Mouse (Mus musculus) ES-E14 (cell line): ENCODE data around the gene Sod1. TPM values are rescaled to one million over a fixed set of nuclear protein-coding genes. Genes with fewer than 3 reads are reported as not detected.
"Not testable (repeated sequence)": the region's sequence is repeated elsewhere in the genome, so short reads cannot be mapped to it uniquely, and the experiment has no call there.

Source experiments
- DNase-seq: peaks from one replicate; pipeline ENCODE4 v3.0.0-alpha.2; 2013; ENCODE audit warnings: low read depth, low spot score
- H3K27ac ChIP-seq: 2 replicates; pipeline ENCODE4 v1.5.1; 2012; ENCODE audit warnings: low read depth, mild to moderate bottlenecking, low read length, moderate library complexity, mixed read lengths; ENCODE audit not compliant: poor library complexity, insufficient read depth, severe bottlenecking
- H3K36me3 ChIP-seq: 2 replicates; pipeline ENCODE4 v1.6.1; 2012; ENCODE audit warnings: mild to moderate bottlenecking, low read length, moderate library complexity, mixed read lengths; ENCODE audit not compliant: control insufficient read depth, poor library complexity, insufficient read depth, severe bottlenecking
- H3K4me1 ChIP-seq, 2 experiments: fragments of 150-350 bp in 1 of 2; sonication (generic) in 1 of 2; 2 replicates each; pipeline ENCODE4 v1.6.1; 2012; ENCODE audit warnings: low read length in 2 of 2, mild to moderate bottlenecking in 1 of 2, mixed read lengths in 1 of 2; ENCODE audit not compliant: control insufficient read depth in 2 of 2, insufficient read depth in 2 of 2, poor library complexity in 1 of 2
- H3K4me3 ChIP-seq, 2 experiments: fragments of 150-350 bp in 1 of 2; sonication (generic) in 1 of 2; 2 replicates each; pipeline ENCODE4 v1.5.1; 2012; ENCODE audit warnings: low read length in 2 of 2, low read depth in 1 of 2, mild to moderate bottlenecking in 1 of 2, mixed read lengths in 1 of 2; ENCODE audit not compliant: insufficient read depth in 1 of 2, poor library complexity in 1 of 2, severe bottlenecking in 1 of 2
- H3K9ac ChIP-seq: 2 replicates; pipeline ENCODE4 v1.6.1; 2012; ENCODE audit warnings: low read depth, mild to moderate bottlenecking, low read length, mixed read lengths; ENCODE audit not compliant: poor library complexity, insufficient read depth, severe bottlenecking
- H3K9me3 ChIP-seq: fragments of 150-350 bp; sonication (generic); 2 replicates; pipeline ENCODE4 v1.6.1; 2012; ENCODE audit warnings: low read depth, mild to moderate bottlenecking, low read length; ENCODE audit not compliant: control insufficient read depth, insufficient read depth
- CHD2 ChIP-seq: IDR thresholded peaks from 2 replicates; pipeline ENCODE4 v1.6.1; 2014; ENCODE audit warnings: mild to moderate bottlenecking, low read depth, low read length, inconsistent platforms
- HCFC1 ChIP-seq: IDR thresholded peaks from 2 replicates; pipeline ENCODE4 v1.6.1; 2012; ENCODE audit warnings: low read length, inconsistent platforms, borderline replicate concordance; ENCODE audit not compliant: insufficient read depth
- MAFK ChIP-seq: IDR thresholded peaks from 2 replicates; pipeline ENCODE4 v1.6.1; 2014; ENCODE audit warnings: mild to moderate bottlenecking, low read depth, low read length, inconsistent platforms; ENCODE audit not compliant: insufficient read depth
- ZC3H11A ChIP-seq: IDR thresholded peaks from 2 replicates; pipeline ENCODE4 v1.6.1; 2012; ENCODE audit warnings: low read depth, mild to moderate bottlenecking, inconsistent platforms, low read length, borderline replicate concordance
- ZNF384 ChIP-seq: IDR thresholded peaks from 2 replicates; pipeline ENCODE4 v1.6.1; 2012; ENCODE audit warnings: low read depth, low read length, inconsistent platforms
- in situ Hi-C, 2 experiments: fragments of 600-800 bp; cut with MboI; formaldehyde crosslinking; loops; one replicate each; pipeline ENCODE4 v1.15.1; 2025; ENCODE audit warnings: low sequenced_read_pairs in 2 of 2, inconsistent platforms in 1 of 2; ENCODE audit not compliant: unreplicated experiment in 2 of 2
- total RNA-seq: library from RNA; depleted of rRNA; stranded (reverse); fragments of 300-350 nt; gene quantifications from 2 replicates; pipeline ENCODE4 v1.2.3, GENCODE M21; 2012

The Sod1 gene
- total RNA-seq, 1 experiment, result 1,081 TPM

DNA sequence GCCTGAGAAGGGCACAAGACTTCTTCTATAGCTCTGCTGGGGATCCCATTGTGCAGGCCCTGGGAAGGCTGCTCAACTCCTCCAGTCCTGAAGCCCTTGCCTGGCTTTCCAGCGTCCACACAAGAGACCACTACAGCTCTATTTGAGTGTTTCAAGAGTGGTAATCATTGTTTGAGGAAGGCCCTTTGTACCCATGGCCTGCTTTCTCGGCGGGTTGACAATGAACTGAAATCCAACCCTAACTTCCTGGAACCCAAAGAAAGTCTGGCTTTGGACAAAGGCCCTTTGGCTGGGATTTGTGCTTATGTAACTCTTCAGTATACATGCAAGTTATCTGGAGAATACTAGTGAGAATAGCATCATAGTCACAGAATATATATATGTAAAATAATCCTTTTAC is 3.2 kb upstream of the Sod1 start:
- peaks cover 0 to 9% of the 10 kb centered on the region in 2 experiments; a peak in 2 of 4 replicates for H3K4me1 ChIP-seq
- H3K9me3 ChIP-seq, result no peaks in the 10 kb centered on the region
- DNase-seq, result no peak
- H3K27ac ChIP-seq, result peak overlapping the region; percentile 38; the same call in 1 of the 2 replicates
- no peak overlapping the region for H3K9ac ChIP-seq
- TF ChIP-seq HCFC1 (no peak), MAFK (no peak), ZNF384 (no peak), CHD2 (no peak), ZC3H11A (no peak)
- in situ Hi-C loops, result no loop called here
- H3K36me3 ChIP-seq, result peaks cover 2% of the 10 kb centered on the region; the same call in 1 of the 2 replicates
- H3K4me3 ChIP-seq, result no peak overlapping the region

DNA sequence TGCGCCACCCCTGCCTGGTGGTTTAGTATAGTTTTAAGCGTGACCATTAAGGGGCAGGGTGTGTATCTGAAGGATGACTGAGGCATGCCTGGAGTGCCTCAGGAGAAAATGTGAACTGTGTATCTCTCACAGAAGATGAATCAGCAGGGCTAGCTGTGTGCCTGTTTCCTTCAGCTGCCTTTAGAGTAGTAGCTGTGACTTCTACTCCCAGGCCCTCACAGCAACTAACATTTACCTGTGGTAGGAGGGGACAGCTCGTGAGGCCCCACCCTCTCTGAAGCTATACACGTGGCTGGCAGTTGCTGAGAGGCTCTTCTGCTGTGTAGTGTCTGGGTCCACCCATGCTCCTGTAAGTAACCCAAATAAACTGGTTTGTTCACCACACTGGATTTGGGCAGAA is 2.6 kb upstream of the Sod1 start:
- TF ChIP-seq ZNF384 (no peak), HCFC1 (no peak), ZC3H11A (no peak), MAFK (no peak), CHD2 (no peak)
- DNase-seq, result no peak
- H3K9ac ChIP-seq, result peak overlapping the region; percentile 26; the same call in 1 of the 2 replicates
- peaks cover 0 to 9% of the 10 kb centered on the region in 2 experiments; a peak in 2 of 4 replicates for H3K4me1 ChIP-seq
- H3K27ac ChIP-seq, result no peak overlapping the region; the same call in 1 of the 2 replicates
- no peaks in the 10 kb centered on the region for H3K9me3 ChIP-seq
- H3K4me3 ChIP-seq, result no peak overlapping the region
- H3K36me3 ChIP-seq, result peaks cover 5% of the 10 kb centered on the region; the same call in 1 of the 2 replicates
- in situ Hi-C loops, result no loop called here

DNA sequence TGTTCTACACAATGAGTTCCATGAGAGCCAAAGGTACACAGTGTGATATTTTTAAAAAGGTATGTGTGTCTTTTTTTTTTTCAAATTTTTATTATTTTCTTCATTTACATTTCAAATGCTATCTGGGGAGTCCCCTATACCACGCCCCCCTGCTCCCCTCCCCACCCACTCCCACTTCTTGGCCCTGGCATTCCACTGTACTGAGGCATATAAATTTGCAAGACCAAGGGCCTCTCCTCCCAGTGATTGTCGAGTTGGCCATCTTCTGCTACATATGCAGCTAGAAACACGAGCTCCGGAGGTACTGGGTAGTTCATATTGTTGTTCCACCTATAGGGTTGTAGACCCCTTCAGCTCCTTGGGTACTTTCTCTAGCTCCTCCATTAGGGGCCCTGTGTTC is 1.1 kb upstream of the Sod1 start:
- peaks cover 0 to 11% of the 10 kb centered on the region in 2 experiments; a peak in 2 of 4 replicates for H3K4me1 ChIP-seq
- H3K4me3 ChIP-seq, DNase-seq, in situ Hi-C loops, H3K9ac ChIP-seq, H3K9me3 ChIP-seq: not testable (repeated sequence)
- peak overlapping the region; percentile 24; the same call in 1 of the 2 replicates for H3K27ac ChIP-seq
- H3K36me3 ChIP-seq, result peaks cover 18% of the 10 kb centered on the region

DNA sequence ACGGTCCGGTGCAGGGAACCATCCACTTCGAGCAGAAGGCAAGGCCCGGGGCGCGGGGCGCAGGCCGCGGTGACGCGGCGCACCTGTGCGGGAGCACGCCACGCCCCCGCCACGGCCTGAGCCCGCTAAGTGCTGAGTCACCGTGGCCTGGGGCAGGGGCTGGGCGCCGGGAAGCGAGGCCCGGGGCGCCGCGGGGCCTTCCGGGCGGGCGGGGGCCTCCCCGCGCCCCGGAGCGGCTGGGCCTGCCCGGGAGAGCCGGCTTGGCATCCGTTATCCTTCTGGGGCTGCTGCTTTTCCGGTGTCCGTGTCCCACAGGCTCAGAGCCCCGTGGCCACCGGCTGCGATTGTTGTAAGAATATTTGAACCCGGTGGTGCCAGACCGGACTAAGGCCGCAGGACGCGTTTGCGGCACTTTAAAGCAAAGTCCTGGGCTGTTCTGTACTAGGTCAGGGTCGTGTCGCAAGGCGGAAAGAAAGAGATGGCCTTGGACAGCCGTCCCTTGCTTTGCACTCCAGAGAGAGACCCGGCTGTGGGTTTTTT is 408 bp downstream of the Sod1 start:
- Histone ChIP-seq H3K4me1 (peaks cover 0 to 11% of the 10 kb centered on the region in 2 experiments; a peak in 2 of 4 replicates), H3K36me3 (peaks cover 29% of the 10 kb centered on the region), H3K9me3 (no peaks in the 10 kb centered on the region), H3K9ac (peak overlapping the region; percentile 91), H3K27ac (peak overlapping the region; percentile 85), H3K4me3 (peak overlapping the region; percentile 87 to 95)
- peak; percentile 49 for DNase-seq
- in situ Hi-C loops, result no loop called here
- peak; percentile 91 for TF ChIP-seq MAFK
- TF ChIP-seq ZNF384, result no peak
